Mouse (Mus musculus) stomach, postnatal 0 days (tissue): Measurements from ENCODE around the gene Gjb6. TPM values are rescaled to one million over a fixed set of nuclear protein-coding genes. Genes with fewer than 3 reads are reported as not detected.

ENCODE experiments used
- ATAC-seq: fragments of 200-750 bp; cut with Nextera tagmentation; 2 replicates; pipeline ENCODE4 v1.8.0; 2017; ENCODE audit not compliant: low FRiP score, low TSS enrichment
- DNase-seq: peaks from one replicate; pipeline ENCODE4 v3.0.0-alpha.2; 2016; ENCODE audit warnings: low spot score
- H3K27ac ChIP-seq: fragments of 300-500 bp; sonication (generic); replicated peaks from 2 replicates; pipeline ENCODE4 v1.5.1; 2014; ENCODE audit warnings: mild to moderate bottlenecking, control low read depth
- H3K27me3 ChIP-seq: fragments of 300-500 bp; sonication (generic); 2 replicates; pipeline ENCODE4 v1.6.1; 2014; ENCODE audit warnings: low read length; ENCODE audit not compliant: control insufficient read depth, insufficient read depth
- H3K36me3 ChIP-seq: fragments of 300-500 bp; sonication (generic); 2 replicates; pipeline ENCODE4 v1.6.1; 2014; ENCODE audit warnings: low read length, mixed read lengths; ENCODE audit not compliant: control insufficient read depth, insufficient read depth
- H3K4me1 ChIP-seq: fragments of 300-500 bp; sonication (generic); replicated peaks from 2 replicates; pipeline ENCODE4 v1.6.1; 2014; ENCODE audit warnings: antibody characterized with exemption; ENCODE audit not compliant: control insufficient read depth, insufficient read depth
- H3K4me2 ChIP-seq: fragments of 300-500 bp; sonication (generic); replicated peaks from 2 replicates; pipeline ENCODE4 v1.6.1; 2014; ENCODE audit warnings: low read depth, mild to moderate bottlenecking, control low read depth, moderate library complexity
- H3K4me3 ChIP-seq: fragments of 300-500 bp; sonication (generic); 2 replicates; pipeline ENCODE4 v1.5.1; 2014; ENCODE audit warnings: low read depth, low read length, control low read depth
- H3K9ac ChIP-seq: fragments of 300-500 bp; sonication (generic); 2 replicates; pipeline ENCODE4 v1.6.1; 2014; ENCODE audit warnings: mild to moderate bottlenecking, low read length, control low read depth, mixed read lengths
- H3K9me3 ChIP-seq: fragments of 300-500 bp; sonication (generic); 2 replicates; pipeline ENCODE4 v1.6.1; 2016; ENCODE audit warnings: low read length; ENCODE audit not compliant: control insufficient read depth
- CTCF ChIP-seq: IDR thresholded peaks from 2 replicates; pipeline ENCODE4 v1.5.1; 2016; ENCODE audit warnings: antibody characterized with exemption, low read depth, mild to moderate bottlenecking, moderate library complexity
- EP300 ChIP-seq: optimal IDR thresholded peaks from 2 replicates; pipeline ENCODE3; 2016; ENCODE audit warnings: antibody characterized with exemption
- WGBS: fragments of 180-500 bp; shearing (Covaris S2); extraction: QIAGEN DNeasy Blood & Tissue Kit; methylation state at CpG from one replicate; pipeline ENCODE4 v1.1.7; 2014; 5-methylcytosine and 5-hydroxymethylcytosine counted together
- polyA plus RNA-seq: library from polyadenylated mRNA; unstranded; fragments of >200 nt; fragmentation: Nextera tagmentation; extraction: Ambion mirVana; gene quantifications from 2 replicates; pipeline ENCODE4 v1.2.1, GENCODE M21; 2015

Gene Gjb6
- polyA plus RNA-seq, 1 experiment from 2014 or later, result 24.3 TPM

DNA sequence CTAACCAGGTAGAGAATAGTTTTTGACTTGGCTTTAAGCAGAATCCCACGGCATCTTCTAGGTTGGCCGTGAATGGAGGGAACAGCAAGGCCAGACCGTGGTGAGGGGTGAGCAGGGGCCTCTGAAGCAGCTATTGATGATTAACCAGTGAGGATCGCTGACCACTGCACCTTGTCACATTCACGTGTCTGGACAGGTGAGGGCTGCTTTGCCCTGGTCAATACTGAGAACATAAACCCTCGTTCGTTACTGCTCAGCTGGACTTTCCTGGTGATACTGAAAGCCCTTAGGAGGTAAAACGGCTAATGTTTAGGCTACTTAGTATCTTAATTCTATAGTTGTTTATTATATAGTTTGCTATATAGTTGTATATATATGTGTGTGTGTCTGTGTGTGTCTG, 26.3 kb downstream of the Gjb6 start:
- no peak overlapping the region for H3K4me2 ChIP-seq
- ATAC-seq, result no peak
- WGBS, result 57% methylated on average over 8 of the region's 8 CpGs
- no peaks in the 10 kb centered on the region for H3K36me3 ChIP-seq
- H3K27me3 ChIP-seq, result peaks cover 3% of the 10 kb centered on the region; the same call in 1 of the 2 replicates
- no peaks in the 10 kb centered on the region for H3K4me1 ChIP-seq
- TF ChIP-seq CTCF (no peak), EP300 (no peak)
- no peak for DNase-seq
- no peak overlapping the region for H3K27ac ChIP-seq
- no peak overlapping the region for H3K4me3 ChIP-seq
- no peaks in the 10 kb centered on the region for H3K9me3 ChIP-seq
- no peak overlapping the region for H3K9ac ChIP-seq

DNA sequence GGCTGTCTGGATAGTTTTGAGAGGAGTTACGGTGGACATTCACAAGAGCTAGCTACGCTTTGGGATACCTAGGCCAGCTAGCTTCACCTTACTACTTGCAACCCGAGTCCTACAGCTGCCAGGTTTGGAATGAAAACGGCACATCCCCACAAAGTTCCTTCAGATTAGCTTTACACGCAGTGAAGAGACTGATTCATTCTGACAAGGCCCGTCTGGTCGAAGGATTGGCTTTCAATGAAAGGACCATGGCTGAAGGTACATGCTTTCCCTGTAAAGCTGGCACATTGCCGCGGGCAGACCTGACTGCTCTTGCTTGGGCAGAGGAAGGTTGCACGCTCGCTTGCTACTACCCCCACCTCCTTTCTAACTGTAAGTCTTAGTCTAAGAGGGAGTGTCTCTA, 27.7 kb downstream of the Gjb6 start:
- H3K36me3 ChIP-seq, result no peaks in the 10 kb centered on the region
- ATAC-seq (no peak), DNase-seq (no peak)
- WGBS, result 41% methylated on average over 11 of the region's 11 CpGs
- H3K4me2 ChIP-seq, result no peak overlapping the region
- TF ChIP-seq EP300 (no peak), CTCF (no peak)
- H3K4me3 ChIP-seq, result no peak overlapping the region
- no peak overlapping the region for H3K9ac ChIP-seq
- H3K27ac ChIP-seq, result 0 out of 2 replicates have a peak overlapping the region, but pooled peaks have one; percentile 9
- H3K9me3 ChIP-seq, result no peaks in the 10 kb centered on the region
- H3K27me3 ChIP-seq, result peaks cover 3% of the 10 kb centered on the region; the same call in 1 of the 2 replicates
- H3K4me1 ChIP-seq, result no peaks in the 10 kb centered on the region

DNA sequence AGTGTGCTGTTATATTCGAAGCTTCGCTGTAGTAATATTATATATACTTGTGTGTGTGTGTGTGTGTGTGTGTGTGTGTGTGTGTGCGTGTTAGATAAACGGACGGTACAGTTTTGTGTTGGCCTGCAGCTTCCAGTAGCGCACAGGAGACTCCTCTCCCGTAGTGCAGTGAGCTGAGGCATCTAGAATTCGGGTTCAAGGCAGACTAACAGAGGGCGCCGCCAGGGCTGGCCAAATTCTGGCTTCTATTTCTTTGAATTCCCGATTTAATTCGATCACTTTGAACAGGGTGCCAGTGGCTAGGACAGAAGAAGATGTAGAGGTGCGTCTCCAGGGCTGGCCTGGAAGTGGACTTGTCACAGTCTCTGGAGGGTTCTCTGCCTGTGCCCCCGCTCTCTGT, 28.3 kb downstream of the Gjb6 start:
- 0 out of 2 replicates have a peak overlapping the region, but pooled peaks have one; percentile 9 for H3K27ac ChIP-seq
- no peaks in the 10 kb centered on the region for H3K36me3 ChIP-seq
- no peak for ATAC-seq
- H3K9ac ChIP-seq, result no peak overlapping the region
- H3K4me2 ChIP-seq, result peak overlapping the region; percentile 100; the same call in 1 of the 2 replicates
- WGBS, result 14% methylated on average over 14 of the region's 14 CpGs
- peaks cover 3% of the 10 kb centered on the region; the same call in 1 of the 2 replicates for H3K27me3 ChIP-seq
- H3K4me3 ChIP-seq, result peak overlapping the region; percentile 66; the same call in 1 of the 2 replicates
- DNase-seq, result no peak
- H3K4me1 ChIP-seq, result no peaks in the 10 kb centered on the region
- TF ChIP-seq EP300 (no peak), CTCF (no peak)
- no peaks in the 10 kb centered on the region for H3K9me3 ChIP-seq

DNA sequence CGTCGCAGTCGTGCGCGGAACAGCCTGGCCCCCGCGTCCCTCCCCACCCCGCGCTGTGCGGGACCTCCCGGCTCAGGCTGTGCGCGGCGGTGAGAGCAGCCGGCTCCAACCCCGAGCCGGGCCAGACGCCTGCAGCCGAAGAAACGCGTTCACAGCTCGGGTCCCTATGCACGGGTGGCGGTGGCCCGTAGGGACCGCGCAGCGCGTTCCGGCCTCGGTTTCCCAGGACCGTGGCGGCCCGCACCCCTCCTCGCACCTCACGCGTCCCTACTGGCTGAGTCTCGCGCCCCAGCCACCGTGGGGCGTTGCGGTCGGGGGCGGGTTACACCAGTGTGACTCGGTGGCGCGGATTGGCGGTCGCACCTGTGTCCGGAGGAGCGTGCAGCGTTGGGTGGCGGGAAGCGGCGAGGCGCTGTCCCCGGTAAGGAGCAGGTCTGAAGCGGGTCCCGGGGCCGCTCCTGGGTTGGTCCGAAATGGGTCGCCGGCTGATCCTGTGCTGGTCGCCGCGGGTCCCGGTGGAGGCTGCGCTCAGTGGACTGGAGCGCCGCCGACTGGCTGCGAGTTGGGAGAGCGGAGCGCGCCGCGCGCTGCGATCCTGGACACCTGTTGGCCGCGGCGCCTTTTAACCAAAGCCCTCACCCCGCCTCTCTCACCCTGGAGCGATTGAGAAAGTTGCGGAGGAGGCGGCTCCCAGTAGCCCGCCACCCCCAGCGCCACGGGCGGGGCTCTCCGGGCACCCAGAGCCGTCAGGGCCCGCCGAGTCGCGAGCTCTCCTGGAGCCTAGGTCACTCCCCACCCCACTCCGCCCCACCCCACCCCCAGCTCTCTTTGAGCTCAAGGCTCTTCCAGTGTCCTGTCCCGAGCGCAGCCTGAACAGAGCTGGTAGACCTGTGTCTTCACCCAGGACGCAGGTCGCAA, 29.0 kb downstream of the Gjb6 start, which contains the start of gene Gjb2:
TSS of gene Gjb2 (minus strand) at position 597 of the 918 bp plus-strand sequence.
- Histone ChIP-seq H3K36me3 (no peaks in the 10 kb centered on the region), H3K27ac (peak within 1 kb of the TSS; percentile 45), H3K9me3 (no peaks in the 10 kb centered on the region), H3K4me2 (peak within 1 kb of the TSS; percentile 100), H3K9ac (peak within 1 kb of the TSS; percentile 65), H3K4me3 (peak within 1 kb of the TSS; percentile 66), H3K4me1 (no peaks in the 10 kb centered on the region), H3K27me3 (peaks cover 3% of the 10 kb centered on the region; the same call in 1 of the 2 replicates)
- under 1% methylated on average over 88 of the region's 101 CpGs for WGBS
- no peak for TF ChIP-seq EP300
- peak; percentile 46 for TF ChIP-seq CTCF
- peak; percentile 66 for DNase-seq
- peak; percentile 72 for ATAC-seq

DNA sequence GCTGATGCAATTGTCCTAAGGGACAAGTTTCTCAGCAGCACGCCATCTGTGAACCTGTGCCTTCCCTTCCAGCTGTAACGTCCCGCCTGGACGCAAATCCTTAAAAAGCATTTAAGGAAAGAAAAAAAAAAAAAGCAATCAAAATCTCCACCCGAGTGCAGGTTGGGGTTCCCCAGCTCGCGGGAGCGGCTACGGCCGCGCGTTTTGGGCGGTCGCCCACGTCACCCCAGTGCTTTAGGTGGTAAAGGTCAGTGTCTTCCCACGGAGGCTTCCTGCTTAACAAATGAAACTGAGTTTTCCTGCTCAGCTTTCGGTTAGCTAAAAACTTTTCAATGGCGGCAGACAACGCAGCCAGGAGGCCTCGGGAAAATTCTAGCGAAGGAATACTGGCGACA, 29.7 kb downstream of the Gjb6 start:
- Histone ChIP-seq H3K9ac (peak overlapping the region; percentile 65), H3K9me3 (no peaks in the 10 kb centered on the region), H3K27me3 (peaks cover 3% of the 10 kb centered on the region; the same call in 1 of the 2 replicates), H3K36me3 (no peaks in the 10 kb centered on the region), H3K4me1 (no peaks in the 10 kb centered on the region), H3K4me2 (peak overlapping the region; percentile 100), H3K4me3 (peak overlapping the region; percentile 66), H3K27ac (peak overlapping the region; percentile 45; the same call in 1 of the 2 replicates)
- DNase-seq, result no peak
- TF ChIP-seq CTCF (no peak), EP300 (no peak)
- no peak; the same call in 1 of the 2 replicates for ATAC-seq
- WGBS, result 4% methylated on average over 22 of the region's 22 CpGs

DNA sequence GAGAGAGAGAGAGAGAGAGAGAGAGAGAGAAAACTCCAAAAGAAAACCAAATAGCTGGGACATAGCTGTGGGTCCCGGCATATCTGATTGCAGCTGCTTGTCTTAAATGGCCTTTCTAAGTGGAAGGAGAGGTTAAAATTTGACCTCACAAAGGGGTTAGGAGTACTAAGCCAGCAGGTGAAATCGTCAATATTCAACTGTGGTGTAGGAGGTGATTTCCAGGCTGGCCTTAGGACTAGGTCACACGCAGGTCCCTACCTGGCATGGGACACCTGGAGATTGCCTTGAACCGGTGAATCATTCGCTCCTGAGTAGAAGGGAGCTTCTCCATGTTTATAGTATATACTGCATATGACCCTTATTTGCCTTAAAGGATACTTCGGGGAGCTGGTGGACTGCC, 30.3 kb downstream of the Gjb6 start:
- Histone ChIP-seq H3K9ac (no peak overlapping the region), H3K4me1 (no peaks in the 10 kb centered on the region), H3K4me3 (peak overlapping the region; percentile 66), H3K36me3 (no peaks in the 10 kb centered on the region), H3K4me2 (peak overlapping the region; percentile 100), H3K27ac (no peak overlapping the region), H3K27me3 (peaks cover 3% of the 10 kb centered on the region; the same call in 1 of the 2 replicates), H3K9me3 (no peaks in the 10 kb centered on the region)
- 69% methylated on average over 6 of the region's 6 CpGs for WGBS
- no peak for DNase-seq
- TF ChIP-seq EP300, result no peak
- no peak for TF ChIP-seq CTCF
- no peak for ATAC-seq
